Mouse (Mus musculus) myocyte (in vitro differentiated cells): ENCODE data around the gene Fut2.

Experiments
- E2F4 ChIP-seq: IDR thresholded peaks from one replicate; pipeline ENCODE4 v1.6.1; 2011; ENCODE audit warnings: mild to moderate bottlenecking, control low read depth, moderate library complexity; ENCODE audit not compliant: insufficient read depth
- MAX ChIP-seq: IDR thresholded peaks from one replicate; pipeline ENCODE4 v1.6.1; 2011; ENCODE audit warnings: low read depth, mild to moderate bottlenecking, control low read depth
- MYOD1 ChIP-seq, 3 experiments: IDR thresholded peaks; one replicate each; pipeline ENCODE4 v1.6.1; 2011; ENCODE audit warnings: control low read depth in 2 of 3, low read depth in 2 of 3, mild to moderate bottlenecking in 2 of 3, moderate library complexity in 1 of 3; ENCODE audit not compliant: insufficient read length in 2 of 3, control insufficient read depth in 1 of 3
- MYOG ChIP-seq, 3 experiments: IDR thresholded peaks; one replicate each; pipeline ENCODE4 v1.6.1; 2011; ENCODE audit warnings: control low read depth in 2 of 3, low read depth in 2 of 3, mild to moderate bottlenecking in 2 of 3; ENCODE audit not compliant: insufficient read length in 2 of 3, control insufficient read depth in 1 of 3, insufficient read depth in 1 of 3
- POLR2A ChIP-seq: IDR thresholded peaks from one replicate; pipeline ENCODE4 v1.6.1; 2011; ENCODE audit warnings: low read depth, mild to moderate bottlenecking, control low read depth, moderate library complexity; ENCODE audit not compliant: insufficient read length
- POLR2AphosphoS2 ChIP-seq: IDR thresholded peaks from one replicate; pipeline ENCODE4 v1.6.1; 2011; ENCODE audit warnings: low read depth, control low read depth; ENCODE audit not compliant: insufficient read length
- TCF12 ChIP-seq: IDR thresholded peaks from one replicate; pipeline ENCODE4 v1.6.1; 2011; ENCODE audit warnings: mild to moderate bottlenecking, control low read depth; ENCODE audit not compliant: poor library complexity, insufficient read depth, severe bottlenecking
- TCF3 ChIP-seq: IDR thresholded peaks from one replicate; pipeline ENCODE4 v1.6.1; 2011; ENCODE audit warnings: low read depth, control low read depth; ENCODE audit not compliant: insufficient read length
- USF1 ChIP-seq: IDR thresholded peaks from one replicate; pipeline ENCODE4 v1.6.1; 2011; ENCODE audit warnings: low read depth, mild to moderate bottlenecking, control low read depth, moderate library complexity

- TF ChIP-seq E2F4 (no peak), POLR2A (peak; percentile 25), MAX (no peak), USF1 (no peak), POLR2AphosphoS2 (peak; percentile 85), MYOG (IDR thresholded peaks at IDR 0.05; ENCODE audit: control insufficient read depth in 1 of 3, insufficient read depth in 1 of 3, insufficient read length in 2 of 3, low read depth in 2 of 3) (no peak), TCF3 (no peak), TCF12 (no peak), MYOD1 (IDR thresholded peaks at IDR 0.05; ENCODE audit: control insufficient read depth in 1 of 3, insufficient read length in 2 of 3, low read depth in 2 of 3) (no peak)
Observed at GRCm38 (mm10) chr7:45711316-45712021, 45.3 kb upstream of the Fut2 start.
